Mouse (Mus musculus): ENCODE results near the gene Tmem171. TPM values are rescaled to one million over a fixed set of nuclear protein-coding genes. Genes with fewer than 3 reads are reported as not detected.

The Tmem171 gene
- polyA plus RNA-seq, 1 experiment from 2014 or later, result not detected

- WGBS (ENCODE audit: insufficient replicate concordance), result 78% methylated on average over 13 of the region's 13 CpGs
- Histone ChIP-seq H3K4me3 (replicated peaks) (no peak overlapping the region), H3K4me2 (no peak overlapping the region), H3K27me3 (peaks cover 38% of the 10 kb centered on the region), H3K4me1 (replicated peaks) (no peaks in the 10 kb centered on the region), H3K9me3 (replicated peaks) (no peaks in the 10 kb centered on the region), H3K36me3 (no peaks in the 10 kb centered on the region), H3K9ac (no peak overlapping the region), H3K27ac (no peak overlapping the region)
- ATAC-seq (ENCODE audit: low read depth), result no peak
- no peak for DNase-seq
Measured at GRCm38 (mm10) chr13:98691956-98692515, 2.6 kb downstream of the Tmem171 start.

GRCm38 (mm10) chr13:98690886-98691285, 3.7 kb downstream of the Tmem171 start:
- no peaks in the 10 kb centered on the region for H3K9me3 ChIP-seq (replicated peaks)
- H3K9ac ChIP-seq, result no peak overlapping the region
- peaks cover 28% of the 10 kb centered on the region for H3K27me3 ChIP-seq
- ATAC-seq (ENCODE audit: low read depth), result no peak
- 72% methylated on average over 11 of the region's 11 CpGs for WGBS (ENCODE audit: insufficient replicate concordance)
- no peak overlapping the region for H3K4me2 ChIP-seq
- H3K4me1 ChIP-seq (replicated peaks), result no peaks in the 10 kb centered on the region
- H3K36me3 ChIP-seq, result no peaks in the 10 kb centered on the region
- DNase-seq, result no peak
- H3K4me3 ChIP-seq (replicated peaks), result no peak overlapping the region
- H3K27ac ChIP-seq, result no peak overlapping the region

- H3K4me2 ChIP-seq, result no peak overlapping the region
- H3K9ac ChIP-seq, result no peak overlapping the region
- DNase-seq, result no peak
- H3K36me3 ChIP-seq, result no peaks in the 10 kb centered on the region
- no peaks in the 10 kb centered on the region for H3K9me3 ChIP-seq (replicated peaks)
- 53% methylated on average over 11 of the region's 11 CpGs for WGBS (ENCODE audit: insufficient replicate concordance)
- H3K4me1 ChIP-seq (replicated peaks), result no peaks in the 10 kb centered on the region
- peaks cover 17% of the 10 kb centered on the region for H3K27me3 ChIP-seq
- H3K27ac ChIP-seq, result no peak overlapping the region
- ATAC-seq (ENCODE audit: low read depth), result no peak
- H3K4me3 ChIP-seq (replicated peaks), result no peak overlapping the region
Measured at GRCm38 (mm10) chr13:98689605-98690290, 4.9 kb downstream of the Tmem171 start.

- no peak overlapping the region for H3K4me2 ChIP-seq
- H3K27ac ChIP-seq, result no peak overlapping the region
- no peaks in the 10 kb centered on the region; the same call in 1 of the 2 replicates for H3K4me1 ChIP-seq (replicated peaks)
- no peaks in the 10 kb centered on the region for H3K9me3 ChIP-seq (replicated peaks)
- 70% methylated on average over 9 of the region's 9 CpGs for WGBS (ENCODE audit: insufficient replicate concordance)
- H3K9ac ChIP-seq, result no peak overlapping the region
- ATAC-seq (ENCODE audit: low read depth) (no peak), DNase-seq (no peak)
- no peak overlapping the region for H3K4me3 ChIP-seq (replicated peaks)
- no peaks in the 10 kb centered on the region for H3K36me3 ChIP-seq
- no peaks in the 10 kb centered on the region for H3K27me3 ChIP-seq
Measured at GRCm38 (mm10) chr13:98687931-98688330, 6.7 kb downstream of the Tmem171 start.

GRCm38 (mm10) chr13:98684144-98684900, 10.3 kb downstream of the Tmem171 start:
- ATAC-seq (ENCODE audit: low read depth) (no peak), DNase-seq (no peak)
- H3K4me2 ChIP-seq, result no peak overlapping the region
- no peaks in the 10 kb centered on the region for H3K27me3 ChIP-seq
- no peaks in the 10 kb centered on the region for H3K36me3 ChIP-seq
- no peaks in the 10 kb centered on the region; the same call in 1 of the 2 replicates for H3K4me1 ChIP-seq (replicated peaks)
- WGBS (ENCODE audit: insufficient replicate concordance), result 56% methylated on average over 9 of the region's 9 CpGs
- H3K4me3 ChIP-seq (replicated peaks), result no peak overlapping the region
- no peak overlapping the region for H3K9ac ChIP-seq
- no peak overlapping the region for H3K27ac ChIP-seq
- no peaks in the 10 kb centered on the region for H3K9me3 ChIP-seq (replicated peaks)

GRCm38 (mm10) chr13:98683412-98683811, 11.2 kb downstream of the Tmem171 start:
- 40% methylated on average over 2 of the region's 2 CpGs for WGBS (ENCODE audit: insufficient replicate concordance)
- Histone ChIP-seq H3K27ac (no peak overlapping the region), H3K9me3 (replicated peaks) (no peaks in the 10 kb centered on the region), H3K9ac (no peak overlapping the region), H3K27me3 (no peaks in the 10 kb centered on the region), H3K4me1 (replicated peaks) (no peaks in the 10 kb centered on the region; the same call in 1 of the 2 replicates), H3K4me3 (replicated peaks) (no peak overlapping the region), H3K4me2 (no peak overlapping the region), H3K36me3 (no peaks in the 10 kb centered on the region)
- no peak for DNase-seq
- no peak for ATAC-seq (ENCODE audit: low read depth)

- WGBS (ENCODE audit: insufficient replicate concordance), result 56% methylated on average over 5 of the region's 5 CpGs
- Histone ChIP-seq H3K9me3 (replicated peaks) (no peaks in the 10 kb centered on the region), H3K4me1 (replicated peaks) (no peaks in the 10 kb centered on the region; the same call in 1 of the 2 replicates), H3K4me3 (replicated peaks) (no peak overlapping the region), H3K27me3 (no peaks in the 10 kb centered on the region), H3K4me2 (no peak overlapping the region), H3K27ac (no peak overlapping the region), H3K9ac (no peak overlapping the region), H3K36me3 (no peaks in the 10 kb centered on the region)
- ATAC-seq (ENCODE audit: low read depth) (no peak), DNase-seq (no peak)
Measured at GRCm38 (mm10) chr13:98680470-98681060, 14.1 kb downstream of the Tmem171 start.

GRCm38 (mm10) chr13:98679631-98680041, 15.0 kb downstream of the Tmem171 start:
- ATAC-seq (ENCODE audit: low read depth), result no peak
- Histone ChIP-seq H3K4me3 (replicated peaks) (no peak overlapping the region), H3K27ac (no peak overlapping the region), H3K9ac (no peak overlapping the region), H3K27me3 (no peaks in the 10 kb centered on the region), H3K9me3 (replicated peaks) (no peaks in the 10 kb centered on the region), H3K4me1 (replicated peaks) (no peaks in the 10 kb centered on the region; the same call in 1 of the 2 replicates), H3K4me2 (no peak overlapping the region), H3K36me3 (no peaks in the 10 kb centered on the region)
- 33% methylated on average over 4 of the region's 4 CpGs for WGBS (ENCODE audit: insufficient replicate concordance)
- no peak for DNase-seq

- no peak overlapping the region for H3K4me3 ChIP-seq (replicated peaks)
- H3K9me3 ChIP-seq (replicated peaks), result no peaks in the 10 kb centered on the region
- H3K4me2 ChIP-seq, result no peak overlapping the region
- H3K9ac ChIP-seq, result no peak overlapping the region
- no peaks in the 10 kb centered on the region for H3K27me3 ChIP-seq
- H3K27ac ChIP-seq, result no peak overlapping the region
- ATAC-seq (ENCODE audit: low read depth) (no peak), DNase-seq (no peak)
- no peaks in the 10 kb centered on the region; the same call in 1 of the 2 replicates for H3K4me1 ChIP-seq (replicated peaks)
- 67% methylated on average over 1 of the region's 1 CpGs for WGBS (ENCODE audit: insufficient replicate concordance)
- no peaks in the 10 kb centered on the region for H3K36me3 ChIP-seq
Measured at GRCm38 (mm10) chr13:98679230-98679629, 15.4 kb downstream of the Tmem171 start.

- Histone ChIP-seq H3K4me2 (no peak overlapping the region), H3K4me3 (replicated peaks) (no peak overlapping the region), H3K36me3 (no peaks in the 10 kb centered on the region), H3K9ac (no peak overlapping the region), H3K27me3 (no peaks in the 10 kb centered on the region), H3K4me1 (replicated peaks) (no peaks in the 10 kb centered on the region), H3K27ac (no peak overlapping the region), H3K9me3 (replicated peaks) (no peaks in the 10 kb centered on the region)
- 54% methylated on average over 4 of the region's 4 CpGs for WGBS (ENCODE audit: insufficient replicate concordance)
- no peak for DNase-seq
- ATAC-seq (ENCODE audit: low read depth), result no peak
Measured at GRCm38 (mm10) chr13:98673922-98674321, 20.7 kb downstream of the Tmem171 start.

- no peak for ATAC-seq (ENCODE audit: low read depth)
- 59% methylated on average over 3 of the region's 3 CpGs for WGBS (ENCODE audit: insufficient replicate concordance)
- H3K27me3 ChIP-seq, result no peaks in the 10 kb centered on the region
Measured at GRCm38 (mm10) chr13:98669296-98669695, 25.3 kb downstream of the Tmem171 start.

More at GRCm38 (mm10) chr13:98669296-98669695, 25.3 kb downstream of the Tmem171 start:
- DNase-seq, result no peak
- Histone ChIP-seq H3K4me3 (replicated peaks) (no peak overlapping the region), H3K9ac (no peak overlapping the region), H3K36me3 (no peaks in the 10 kb centered on the region), H3K4me2 (no peak overlapping the region), H3K4me1 (replicated peaks) (no peaks in the 10 kb centered on the region), H3K27ac (no peak overlapping the region), H3K9me3 (replicated peaks) (no peaks in the 10 kb centered on the region)
